Mouse (Mus musculus): ENCODE measurements around the gene Fmnl1. TPM values are rescaled to one million over a fixed set of nuclear protein-coding genes. Genes with fewer than 3 reads are reported as not detected.

Fmnl1 gene
- polyA plus RNA-seq, 1 experiment from 2014 or later = 0.78 TPM

DNA sequence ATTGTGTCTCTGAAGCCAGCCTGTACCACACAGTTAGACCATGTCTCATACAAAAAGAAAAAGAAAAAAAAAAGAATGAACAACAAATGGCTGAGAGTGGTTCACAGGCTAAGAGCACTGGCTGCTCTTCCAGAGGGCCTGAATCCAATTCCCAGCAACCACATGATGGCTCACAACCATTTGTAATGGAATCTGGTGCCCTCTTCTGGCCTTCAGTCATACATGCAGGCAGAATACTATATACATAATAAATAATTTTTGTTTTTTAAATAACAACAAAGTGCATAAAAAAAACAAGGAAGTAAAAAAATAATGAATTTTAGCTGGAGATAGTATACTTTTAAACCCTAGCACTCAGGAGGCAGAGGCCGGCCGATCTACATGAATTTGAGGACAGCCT is 58.7 kb downstream of the Fmnl1 start:
- Histone ChIP-seq H3K9ac (replicated peaks) (no peak overlapping the region), H3K9me3 (no peaks in the 10 kb centered on the region), H3K4me2 (no peak overlapping the region), H3K4me3 (replicated peaks) (no peak overlapping the region), H3K36me3 (peaks cover 60% of the 10 kb centered on the region), H3K27me3 (no peaks in the 10 kb centered on the region), H3K27ac (no peak overlapping the region), H3K4me1 (replicated peaks) (peaks cover 13% of the 10 kb centered on the region)
- ATAC-seq (ENCODE audit: insufficient number of reproducible peaks, insufficient read depth, low FRiP score, low TSS enrichment, low read depth) = no peak
- 98% methylated on average over 2 of the region's 2 CpGs for WGBS

DNA sequence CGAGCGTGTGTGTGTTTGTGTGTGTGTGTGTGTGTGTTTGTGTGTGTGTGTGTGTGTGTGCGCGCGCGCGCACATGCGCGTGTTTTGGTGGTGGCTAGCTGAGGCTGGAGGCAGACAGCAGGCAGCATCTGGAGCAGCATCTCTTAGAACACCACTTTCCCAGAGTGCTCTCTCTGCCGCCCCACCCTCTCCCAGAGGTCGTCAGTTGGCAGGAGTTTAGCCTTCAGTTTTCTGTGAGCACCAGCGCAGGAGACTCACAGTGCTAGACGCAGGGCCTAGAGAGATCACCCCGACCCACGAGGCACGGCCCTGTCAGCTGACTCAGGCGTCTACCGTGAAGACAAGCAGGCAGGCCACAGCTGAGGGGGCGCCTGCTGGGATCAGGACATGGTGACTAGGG is 59.7 kb downstream of the Fmnl1 start:
- ATAC-seq (ENCODE audit: insufficient number of reproducible peaks, insufficient read depth, low FRiP score, low TSS enrichment, low read depth) = no peak

DNA sequence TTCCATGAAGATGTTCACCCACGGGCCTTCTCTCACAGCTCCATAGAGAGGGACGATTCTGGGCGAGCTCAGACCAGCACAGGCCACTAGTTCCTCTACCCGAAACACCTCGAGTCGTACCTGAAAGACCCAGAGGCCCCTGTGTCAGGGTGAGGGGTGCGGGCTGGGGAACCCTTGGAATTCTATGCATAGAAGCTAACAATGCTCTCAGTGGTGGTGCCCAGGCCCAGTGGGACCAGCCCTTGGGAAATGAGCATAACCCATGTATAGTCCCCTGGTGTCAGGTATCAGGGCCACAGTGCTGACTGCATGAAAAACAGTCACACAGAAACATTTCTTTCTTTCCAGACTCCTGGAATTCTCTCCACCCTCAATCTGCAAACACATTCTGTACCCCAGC is 60.5 kb downstream of the Fmnl1 start:
- peaks cover 7% of the 10 kb centered on the region for H3K4me1 ChIP-seq (replicated peaks)
- peaks cover 52% of the 10 kb centered on the region for H3K36me3 ChIP-seq
- no peak overlapping the region for H3K9ac ChIP-seq (replicated peaks)
- no peak overlapping the region for H3K27ac ChIP-seq
- H3K4me3 ChIP-seq (replicated peaks) = no peak overlapping the region
- H3K27me3 ChIP-seq = no peaks in the 10 kb centered on the region
- H3K9me3 ChIP-seq = no peaks in the 10 kb centered on the region
- WGBS = 92% methylated on average over 7 of the region's 7 CpGs
- no peak for ATAC-seq (ENCODE audit: insufficient number of reproducible peaks, insufficient read depth, low FRiP score, low TSS enrichment, low read depth)
- no peak overlapping the region for H3K4me2 ChIP-seq

More for the DNA sequence above, 59.7 kb downstream of the Fmnl1 start:
- Histone ChIP-seq H3K27me3 (no peaks in the 10 kb centered on the region), H3K27ac (no peak overlapping the region), H3K36me3 (peaks cover 54% of the 10 kb centered on the region), H3K4me2 (no peak overlapping the region), H3K4me1 (replicated peaks) (peaks cover 7% of the 10 kb centered on the region), H3K9me3 (no peaks in the 10 kb centered on the region), H3K9ac (replicated peaks) (no peak overlapping the region), H3K4me3 (replicated peaks) (no peak overlapping the region)
- 88% methylated on average over 19 of the region's 19 CpGs for WGBS

DNA sequence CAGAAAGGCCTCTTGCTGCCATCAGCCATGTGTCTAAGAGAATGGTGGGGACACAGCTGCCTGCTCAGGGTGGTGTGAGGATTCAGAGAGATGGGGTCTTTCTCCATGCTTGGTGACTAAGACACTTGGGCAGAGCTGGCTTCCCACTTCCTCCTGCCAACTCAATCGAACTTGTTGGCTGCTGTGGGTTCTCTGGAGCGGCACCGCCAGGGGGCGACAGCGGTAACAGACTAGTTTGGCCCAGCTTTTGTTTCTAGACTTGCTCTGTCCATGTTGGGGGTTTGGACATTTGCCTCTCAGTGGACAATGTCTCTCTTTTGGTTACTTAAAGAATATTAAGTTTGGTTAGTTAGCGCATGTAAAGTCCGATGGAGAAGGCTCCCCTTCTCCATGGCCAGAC is 62.1 kb downstream of the Fmnl1 start:
- 28% methylated on average over 7 of the region's 7 CpGs for WGBS
- no peak for ATAC-seq (ENCODE audit: insufficient number of reproducible peaks, insufficient read depth, low FRiP score, low TSS enrichment, low read depth)
- no peaks in the 10 kb centered on the region for H3K9me3 ChIP-seq
- H3K27ac ChIP-seq = no peak overlapping the region
- peaks cover 7% of the 10 kb centered on the region for H3K4me1 ChIP-seq (replicated peaks)
- peaks cover 48% of the 10 kb centered on the region for H3K36me3 ChIP-seq
- H3K4me3 ChIP-seq (replicated peaks) = no peak overlapping the region
- no peaks in the 10 kb centered on the region for H3K27me3 ChIP-seq
- H3K9ac ChIP-seq (replicated peaks) = no peak overlapping the region
- H3K4me2 ChIP-seq = no peak overlapping the region

DNA sequence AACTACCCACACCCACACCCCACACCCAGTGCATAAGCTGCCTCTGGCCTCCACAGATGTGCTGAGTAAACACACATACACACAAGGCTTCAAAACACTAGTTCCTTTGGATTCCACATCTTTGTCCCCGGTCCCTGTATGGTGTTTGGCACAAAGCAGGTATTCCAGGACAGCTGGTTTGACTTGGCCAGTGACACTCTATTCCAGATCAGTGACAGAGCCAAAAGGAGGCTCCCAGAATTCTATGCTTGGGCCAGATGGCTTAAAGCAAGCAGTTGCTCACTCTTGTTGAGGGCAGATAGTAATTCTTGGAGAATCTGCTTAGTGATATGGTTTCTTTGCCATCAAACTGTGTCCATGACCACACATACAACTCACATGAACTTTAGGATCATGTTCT is 63.5 kb downstream of the Fmnl1 start:
- no peaks in the 10 kb centered on the region for H3K27me3 ChIP-seq
- no peak overlapping the region for H3K27ac ChIP-seq
- 91% methylated on average over 1 of the region's 1 CpGs for WGBS
- no peaks in the 10 kb centered on the region for H3K9me3 ChIP-seq
- H3K4me2 ChIP-seq = no peak overlapping the region
- H3K4me1 ChIP-seq (replicated peaks) = peaks cover 7% of the 10 kb centered on the region
- H3K36me3 ChIP-seq = peaks cover 52% of the 10 kb centered on the region
- ATAC-seq (ENCODE audit: insufficient number of reproducible peaks, insufficient read depth, low FRiP score, low TSS enrichment, low read depth) = no peak
- H3K4me3 ChIP-seq (replicated peaks) = no peak overlapping the region
- no peak overlapping the region for H3K9ac ChIP-seq (replicated peaks)

DNA sequence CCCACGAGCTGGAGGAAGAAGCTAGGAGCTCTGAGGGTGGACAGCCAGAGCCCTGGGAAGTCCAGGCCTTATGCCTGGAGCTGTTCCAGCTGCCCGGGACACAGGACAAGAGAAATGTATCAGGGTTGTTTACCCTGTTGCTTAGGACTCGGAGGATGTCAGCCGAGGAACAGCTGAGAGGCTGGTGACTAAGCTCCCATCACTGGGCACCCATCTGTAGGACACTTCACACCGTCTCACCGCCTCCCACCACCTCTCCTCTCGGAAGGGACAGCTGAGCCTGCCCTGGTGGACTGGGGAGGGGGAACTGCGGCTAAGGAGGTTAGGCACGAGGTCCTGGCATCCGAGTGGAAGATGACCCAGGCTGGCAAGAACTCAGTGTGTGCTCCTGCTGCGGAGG is 64.8 kb downstream of the Fmnl1 start:
- Histone ChIP-seq H3K27ac (no peak overlapping the region), H3K4me3 (replicated peaks) (no peak overlapping the region), H3K9ac (replicated peaks) (no peak overlapping the region), H3K9me3 (no peaks in the 10 kb centered on the region), H3K36me3 (peaks cover 50% of the 10 kb centered on the region), H3K4me1 (replicated peaks) (peaks cover 18% of the 10 kb centered on the region), H3K27me3 (no peaks in the 10 kb centered on the region), H3K4me2 (no peak overlapping the region)
- ATAC-seq (ENCODE audit: insufficient number of reproducible peaks, insufficient read depth, low FRiP score, low TSS enrichment, low read depth) = no peak
- WGBS = 65% methylated on average over 11 of the region's 11 CpGs

DNA sequence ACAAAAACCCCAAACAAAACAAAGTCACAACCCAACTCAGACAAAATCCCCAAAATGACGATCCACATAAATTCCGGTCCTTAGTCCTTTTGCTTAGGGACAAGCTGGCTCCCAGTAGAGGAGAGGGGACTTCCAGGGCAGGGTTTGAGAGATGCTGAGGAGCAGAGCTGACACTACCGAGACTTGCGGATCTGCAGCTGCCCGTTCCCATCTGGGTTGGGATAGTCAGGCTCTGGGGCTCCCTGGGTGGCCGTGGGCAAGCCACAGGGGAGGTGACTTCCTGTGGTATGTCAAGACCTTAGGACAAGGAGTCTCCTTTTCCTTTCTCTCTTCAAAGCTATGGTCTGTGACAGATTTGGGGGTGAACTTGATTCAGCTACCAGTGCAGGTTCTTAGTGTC is 65.5 kb downstream of the Fmnl1 start:
- Histone ChIP-seq H3K27ac (no peak overlapping the region), H3K36me3 (peaks cover 46% of the 10 kb centered on the region)
- WGBS = 78% methylated on average over 6 of the region's 6 CpGs

DNA sequence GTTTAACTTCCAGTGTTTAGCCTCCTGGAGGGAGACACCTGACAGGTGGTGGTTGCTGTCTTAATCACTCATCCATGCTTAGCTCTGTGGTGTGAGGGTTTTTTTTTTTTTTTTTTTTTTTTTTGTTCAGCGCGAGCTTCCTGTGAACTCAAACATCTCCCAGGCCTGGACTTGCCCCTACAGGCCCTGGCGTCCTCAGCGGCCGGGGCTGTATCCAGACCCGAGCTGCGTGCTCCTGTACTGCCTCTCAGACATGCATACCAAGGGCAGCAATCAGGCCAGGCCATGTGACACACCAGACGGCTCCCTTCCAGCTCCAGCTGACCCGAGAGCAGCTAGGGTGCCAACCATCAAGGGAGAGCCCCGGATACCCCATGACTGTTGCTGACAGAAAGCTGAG is 66.0 kb downstream of the Fmnl1 start:
- H3K36me3 ChIP-seq = peaks cover 47% of the 10 kb centered on the region
- H3K27me3 ChIP-seq = no peaks in the 10 kb centered on the region
- H3K9me3 ChIP-seq = no peaks in the 10 kb centered on the region
- H3K27ac ChIP-seq = no peak overlapping the region
- ATAC-seq (ENCODE audit: insufficient number of reproducible peaks, insufficient read depth, low FRiP score, low TSS enrichment, low read depth) = no peak
- H3K4me3 ChIP-seq (replicated peaks) = no peak overlapping the region
- no peak overlapping the region for H3K9ac ChIP-seq (replicated peaks)
- H3K4me1 ChIP-seq (replicated peaks) = peaks cover 30% of the 10 kb centered on the region
- H3K4me2 ChIP-seq = no peak overlapping the region
- WGBS = 81% methylated on average over 10 of the region's 10 CpGs

More for the DNA sequence above, 65.5 kb downstream of the Fmnl1 start:
- no peak for ATAC-seq (ENCODE audit: insufficient number of reproducible peaks, insufficient read depth, low FRiP score, low TSS enrichment, low read depth)
- peaks cover 25% of the 10 kb centered on the region for H3K4me1 ChIP-seq (replicated peaks)
- H3K27me3 ChIP-seq = no peaks in the 10 kb centered on the region
- H3K4me2 ChIP-seq = no peak overlapping the region
- no peak overlapping the region for H3K4me3 ChIP-seq (replicated peaks)
- H3K9me3 ChIP-seq = no peaks in the 10 kb centered on the region
- no peak overlapping the region for H3K9ac ChIP-seq (replicated peaks)

DNA sequence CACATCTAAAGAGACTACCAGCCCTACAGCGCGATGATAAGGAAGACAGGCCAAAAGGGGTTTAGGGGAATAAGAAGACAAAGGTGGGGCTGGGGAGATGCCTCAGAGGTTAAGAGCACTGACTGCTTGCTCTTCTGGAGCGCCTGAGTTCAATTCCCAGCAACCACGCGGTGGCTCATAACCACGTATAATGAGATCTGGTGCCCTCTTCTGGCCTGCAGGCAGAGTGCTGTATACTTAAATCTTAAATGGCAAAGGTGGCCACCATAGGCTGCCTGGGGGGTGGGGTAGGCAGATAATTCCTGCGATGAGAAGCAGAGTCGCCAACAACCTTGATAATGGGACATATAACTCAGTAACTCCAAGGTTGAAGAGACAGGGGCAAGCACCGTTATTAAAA is 66.8 kb downstream of the Fmnl1 start:
- Histone ChIP-seq H3K4me2 (no peak overlapping the region), H3K27me3 (no peaks in the 10 kb centered on the region), H3K4me1 (replicated peaks) (peaks cover 30% of the 10 kb centered on the region), H3K4me3 (replicated peaks) (no peak overlapping the region), H3K36me3 (peaks cover 52% of the 10 kb centered on the region), H3K27ac (no peak overlapping the region), H3K9me3 (no peaks in the 10 kb centered on the region), H3K9ac (replicated peaks) (no peak overlapping the region)
- no peak for ATAC-seq (ENCODE audit: insufficient number of reproducible peaks, insufficient read depth, low FRiP score, low TSS enrichment, low read depth)
- WGBS = 74% methylated on average over 9 of the region's 9 CpGs

DNA sequence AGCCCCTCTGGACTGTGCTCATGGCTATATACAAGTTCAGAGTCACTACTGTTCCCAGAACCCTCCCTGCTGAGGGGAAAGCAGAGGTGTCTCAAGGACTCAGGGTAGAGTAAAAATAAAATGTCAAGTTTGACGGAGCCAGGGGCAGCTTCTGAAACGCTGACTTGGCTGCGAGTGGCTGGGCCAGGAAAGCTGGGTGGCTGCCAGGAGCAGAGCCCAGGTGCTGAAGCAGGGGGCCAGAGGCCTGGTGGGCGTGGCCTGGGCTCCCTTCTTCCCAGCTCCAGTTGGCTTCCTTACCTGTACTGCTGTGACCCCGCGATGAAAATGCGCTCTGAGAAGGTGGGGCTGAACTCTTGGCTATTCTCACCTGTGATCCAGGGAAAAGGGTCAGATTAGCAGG is 69.8 kb downstream of the Fmnl1 start:
- no peak overlapping the region for H3K4me3 ChIP-seq (replicated peaks)
- H3K27ac ChIP-seq = peak overlapping the region; percentile 51
- peaks cover 46% of the 10 kb centered on the region for H3K36me3 ChIP-seq
- WGBS = 39% methylated on average over 7 of the region's 7 CpGs
- H3K9ac ChIP-seq (replicated peaks) = 0 out of 2 replicates have a peak overlapping the region, but pooled peaks have one; percentile 13
- H3K4me2 ChIP-seq = no peak overlapping the region
- H3K9me3 ChIP-seq = no peaks in the 10 kb centered on the region
- peaks cover 23% of the 10 kb centered on the region for H3K4me1 ChIP-seq (replicated peaks)
- H3K27me3 ChIP-seq = no peaks in the 10 kb centered on the region
- ATAC-seq (ENCODE audit: insufficient number of reproducible peaks, insufficient read depth, low FRiP score, low TSS enrichment, low read depth) = no peak

DNA sequence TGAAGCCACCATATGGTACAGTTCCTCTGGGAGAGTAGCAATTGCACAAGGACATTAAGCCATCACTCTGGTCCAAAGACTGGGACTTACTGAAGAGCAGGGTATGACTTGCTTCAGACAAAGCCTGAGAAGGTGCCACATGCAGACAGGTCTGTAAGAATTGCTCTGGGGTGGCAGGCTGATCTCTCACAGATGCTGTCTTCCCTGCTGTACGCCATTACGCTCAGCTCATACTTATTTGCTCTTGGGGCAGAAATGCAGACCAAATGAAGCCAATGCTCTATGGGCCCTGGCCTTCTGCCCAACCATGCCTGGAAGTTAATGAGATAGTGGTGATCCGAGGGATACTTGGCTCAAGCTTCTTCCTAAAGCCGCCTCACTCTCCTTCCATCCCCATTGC is 73.9 kb downstream of the Fmnl1 start:
- H3K9me3 ChIP-seq = no peaks in the 10 kb centered on the region
- 89% methylated on average over 4 of the region's 4 CpGs for WGBS
- no peak overlapping the region for H3K27ac ChIP-seq
- no peak for ATAC-seq (ENCODE audit: insufficient number of reproducible peaks, insufficient read depth, low FRiP score, low TSS enrichment, low read depth)
- H3K36me3 ChIP-seq = peaks cover 13% of the 10 kb centered on the region; the same call in 1 of the 2 replicates
- H3K27me3 ChIP-seq = no peaks in the 10 kb centered on the region
- H3K4me1 ChIP-seq (replicated peaks) = peaks cover 54% of the 10 kb centered on the region
- H3K9ac ChIP-seq (replicated peaks) = no peak overlapping the region
- H3K4me2 ChIP-seq = no peak overlapping the region
- no peak overlapping the region for H3K4me3 ChIP-seq (replicated peaks)

DNA sequence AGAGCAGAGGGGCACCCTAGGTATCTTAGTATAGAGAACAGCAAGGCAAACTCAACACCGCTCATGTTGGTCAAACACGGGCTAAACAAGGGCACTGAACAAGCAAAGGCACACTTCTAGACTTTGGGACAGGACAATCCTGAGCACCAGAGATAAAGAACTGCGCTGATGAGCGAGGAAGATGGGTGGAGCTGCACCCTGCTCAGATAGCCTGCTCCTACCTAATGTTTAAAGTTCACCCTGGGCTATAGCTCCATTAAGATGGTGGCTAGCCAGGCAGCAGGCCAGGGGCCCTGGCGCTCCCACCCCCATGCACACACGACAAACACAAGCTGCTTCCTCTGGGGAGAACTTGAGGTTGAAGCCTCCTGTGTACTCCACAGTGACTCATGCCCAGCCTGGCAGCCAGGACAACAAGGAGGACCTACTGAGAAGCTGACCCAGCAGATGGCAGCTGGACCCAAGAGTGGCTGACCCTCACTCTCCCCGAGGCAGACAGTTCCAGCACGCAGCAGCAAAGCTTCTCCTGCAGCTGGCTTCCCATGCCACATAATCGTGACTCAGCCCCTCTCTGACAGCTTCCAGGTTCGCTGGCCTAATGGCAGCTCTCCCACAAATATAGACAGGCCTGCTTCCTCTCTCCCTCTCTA is 75.3 kb downstream of the Fmnl1 start:
- Histone ChIP-seq H3K9me3 (no peaks in the 10 kb centered on the region), H3K4me3 (replicated peaks) (no peak overlapping the region), H3K9ac (replicated peaks) (no peak overlapping the region), H3K27me3 (no peaks in the 10 kb centered on the region), H3K27ac (0 out of 2 replicates have a peak overlapping the region, but pooled peaks have one; percentile 17), H3K4me1 (replicated peaks) (peaks cover 41% of the 10 kb centered on the region), H3K4me2 (no peak overlapping the region), H3K36me3 (0 out of 2 replicates have a peak, but pooled peaks cover 6% of the 10 kb centered on the region)
- 66% methylated on average over 10 of the region's 10 CpGs for WGBS
- ATAC-seq (ENCODE audit: insufficient number of reproducible peaks, insufficient read depth, low FRiP score, low TSS enrichment, low read depth) = no peak

Measured in limb, embryonic 12.5 days (tissue).